Mouse (Mus musculus) thymus, adult 2 months (tissue): ENCODE measurements around the gene Crb1. TPM values are rescaled to one million over a fixed set of nuclear protein-coding genes. Genes with fewer than 3 reads are reported as not detected.

Experiments
- DNase-seq: peaks from one replicate; pipeline ENCODE4 v3.0.0; 2021
- H3K27ac ChIP-seq: fragments of 200-500 bp; 2 replicates; pipeline ENCODE4 v1.5.1; 2012; ENCODE audit warnings: low read length, control low read depth; ENCODE audit not compliant: control insufficient read depth, insufficient read depth
- H3K27me3 ChIP-seq: fragments of 200-500 bp; 2 replicates; pipeline ENCODE4 v1.6.1; 2012; ENCODE audit warnings: mild to moderate bottlenecking, low read length, moderate library complexity, mixed read lengths; ENCODE audit not compliant: control insufficient read depth, insufficient read depth
- H3K36me3 ChIP-seq: fragments of 200-500 bp; 2 replicates; pipeline ENCODE4 v1.6.1; 2012; ENCODE audit warnings: mild to moderate bottlenecking, low read length, moderate library complexity; ENCODE audit not compliant: control insufficient read depth, insufficient read depth
- H3K4me1 ChIP-seq: fragments of 200-500 bp; replicated peaks from 2 replicates; pipeline ENCODE4 v1.6.1; 2012; ENCODE audit warnings: low read length; ENCODE audit not compliant: control insufficient read depth, insufficient read depth
- H3K4me3 ChIP-seq: fragments of 200-500 bp; 2 replicates; pipeline ENCODE4 v1.5.1; 2012; ENCODE audit warnings: mild to moderate bottlenecking, low read length, control low read depth, moderate library complexity; ENCODE audit not compliant: control insufficient read depth, insufficient read depth
- CTCF ChIP-seq: fragments of 200-500 bp; IDR thresholded peaks from 2 replicates; pipeline ENCODE4 v1.5.1; 2012; ENCODE audit warnings: mild to moderate bottlenecking, control low read depth, low read length, moderate library complexity, borderline replicate concordance; ENCODE audit not compliant: control insufficient read depth, poor library complexity, insufficient read depth; ENCODE audit errors: extremely low read depth
- POLR2A ChIP-seq: fragments of 200-500 bp; IDR thresholded peaks from 2 replicates; pipeline ENCODE4 v1.6.1; 2012; ENCODE audit warnings: mild to moderate bottlenecking, low read length, control low read depth, moderate library complexity; ENCODE audit not compliant: control insufficient read depth, poor library complexity, insufficient read depth; ENCODE audit errors: extremely low read depth
- WGBS: fragments of 180-500 bp; shearing (Covaris S2); methylation state at CpG from one replicate; pipeline ENCODE4 v1.1.7; 2018; 5-methylcytosine and 5-hydroxymethylcytosine counted together
- polyA plus RNA-seq: library from polyadenylated mRNA; depleted of rRNA; stranded (reverse); fragments of >200 nt; gene quantifications from 2 replicates; pipeline ENCODE4 v1.2.3, GENCODE M21; 2012

Gene Crb1
- polyA plus RNA-seq, 1 experiment, result 0.03 TPM

GRCm38 (mm10) chr1:139210505-139210904 lies 166.4 kb downstream of the Crb1 start:
- H3K27me3 ChIP-seq, result no peaks in the 10 kb centered on the region
- no peaks in the 10 kb centered on the region for H3K4me1 ChIP-seq
- TF ChIP-seq POLR2A (no peak), CTCF (no peak)
- H3K36me3 ChIP-seq, result no peaks in the 10 kb centered on the region
- H3K4me3 ChIP-seq, result no peak overlapping the region
- 80% methylated on average over 4 of the region's 4 CpGs for WGBS
- no peak for DNase-seq
- no peak overlapping the region for H3K27ac ChIP-seq

DNA sequence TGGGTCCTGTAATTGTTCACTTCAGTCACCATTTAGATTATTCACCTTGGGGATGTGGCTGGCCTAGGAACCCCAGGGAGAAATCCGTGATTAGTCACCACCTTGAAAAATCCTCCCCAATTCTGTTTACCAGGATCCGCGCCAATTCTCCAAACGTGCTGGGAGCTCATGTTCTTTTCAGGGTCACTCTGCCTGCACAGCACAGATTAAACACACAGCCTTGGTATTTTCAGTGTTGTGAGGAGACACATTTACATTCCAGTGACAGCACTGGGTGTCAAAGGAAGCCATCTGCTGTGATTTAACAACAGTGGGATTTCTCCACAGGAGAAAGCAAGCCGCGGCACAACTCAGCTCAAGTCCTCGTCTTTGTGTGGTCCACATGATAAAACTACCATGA lies 167.1 kb downstream of the Crb1 start:
- no peak for DNase-seq
- Histone ChIP-seq H3K36me3 (no peaks in the 10 kb centered on the region), H3K27ac (no peak overlapping the region), H3K4me3 (no peak overlapping the region), H3K4me1 (no peaks in the 10 kb centered on the region), H3K27me3 (no peaks in the 10 kb centered on the region)
- no peak for TF ChIP-seq POLR2A
- no peak for TF ChIP-seq CTCF
- WGBS, result 89% methylated on average over 7 of the region's 7 CpGs

DNA sequence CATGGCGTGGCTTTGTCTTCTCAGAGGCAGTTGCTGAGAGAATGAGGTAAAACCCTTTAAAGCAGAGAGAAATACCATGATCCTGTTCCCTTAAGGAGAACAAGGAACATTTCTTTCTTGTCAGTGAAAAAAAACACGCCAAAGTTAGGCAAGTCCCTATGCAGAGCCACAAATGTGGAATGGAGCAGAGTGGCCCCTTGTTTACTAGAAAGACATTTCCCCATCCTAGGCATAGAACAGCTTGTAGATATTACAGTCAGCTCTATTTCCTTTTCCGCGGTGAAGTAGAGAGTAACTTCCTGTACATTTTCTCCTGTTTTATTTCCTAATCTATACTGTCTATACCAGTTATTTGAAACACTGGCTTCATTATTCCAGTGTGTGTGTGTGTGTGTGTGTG lies 170.6 kb downstream of the Crb1 start:
- TF ChIP-seq POLR2A, result no peak
- TF ChIP-seq CTCF, result no peak
- Histone ChIP-seq H3K27ac (no peak overlapping the region), H3K36me3 (no peaks in the 10 kb centered on the region), H3K4me3 (no peak overlapping the region), H3K27me3 (no peaks in the 10 kb centered on the region), H3K4me1 (no peaks in the 10 kb centered on the region)
- WGBS, result 43% methylated on average over 4 of the region's 4 CpGs
- no peak for DNase-seq

DNA sequence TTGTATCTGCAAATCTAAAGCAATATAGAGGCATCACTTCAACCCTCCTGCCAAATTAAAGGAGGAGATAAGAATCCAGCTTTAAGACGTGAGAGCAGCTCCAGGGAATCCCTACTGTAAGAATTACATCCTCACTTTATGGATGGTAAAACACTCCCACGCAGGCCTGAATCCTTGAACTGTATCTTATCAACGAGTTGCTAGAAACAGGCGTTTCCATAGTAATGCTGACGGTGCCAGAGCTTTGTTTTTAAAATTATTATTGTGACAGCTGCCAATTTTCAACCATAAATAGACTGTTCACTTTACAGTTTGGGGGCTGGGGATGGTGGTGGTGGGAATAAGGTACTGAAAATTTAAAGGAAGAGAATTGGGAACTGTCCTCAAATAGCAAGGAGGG lies 173.9 kb downstream of the Crb1 start:
- 93% methylated on average over 5 of the region's 5 CpGs for WGBS
- Histone ChIP-seq H3K36me3 (no peaks in the 10 kb centered on the region), H3K27me3 (no peaks in the 10 kb centered on the region), H3K4me3 (no peak overlapping the region), H3K27ac (no peak overlapping the region), H3K4me1 (no peaks in the 10 kb centered on the region)
- no peak for TF ChIP-seq POLR2A
- TF ChIP-seq CTCF, result no peak
- no peak for DNase-seq

DNA sequence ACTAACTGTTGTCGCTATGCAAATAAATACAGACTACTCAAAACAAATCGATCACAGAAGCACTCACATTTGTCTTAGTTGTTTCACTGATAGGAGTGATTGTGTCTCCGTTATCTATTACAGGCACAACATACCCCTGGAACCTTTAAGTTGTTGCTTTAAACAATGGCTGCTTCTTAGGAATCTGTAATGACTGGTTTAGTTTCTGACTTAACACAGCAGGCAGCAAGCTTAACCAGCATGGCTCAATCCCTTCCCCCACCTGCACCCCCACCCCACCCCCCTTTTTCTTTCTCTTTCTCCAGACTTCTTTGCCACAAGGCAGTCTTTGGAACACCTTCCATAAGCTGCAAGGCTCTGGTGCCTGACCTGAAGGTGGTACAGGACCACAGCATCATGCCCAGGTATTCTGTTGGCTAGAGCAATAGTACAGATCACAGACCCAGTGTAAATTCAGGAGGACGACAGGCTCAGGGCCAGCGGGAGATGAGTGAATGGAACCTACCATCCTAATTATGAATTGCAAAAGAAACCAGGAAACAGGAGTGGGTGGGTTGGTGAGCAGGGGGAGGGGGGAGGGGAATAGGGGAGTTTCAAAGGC lies 182.4 kb downstream of the Crb1 start:
- no peak overlapping the region for H3K27ac ChIP-seq
- WGBS, result 78% methylated on average over 5 of the region's 5 CpGs
- H3K27me3 ChIP-seq, result no peaks in the 10 kb centered on the region
- no peaks in the 10 kb centered on the region for H3K4me1 ChIP-seq
- H3K36me3 ChIP-seq, result no peaks in the 10 kb centered on the region
- H3K4me3 ChIP-seq, result no peak overlapping the region
- TF ChIP-seq CTCF (no peak), POLR2A (no peak)
- DNase-seq, result no peak

- Histone ChIP-seq H3K27ac (no peak overlapping the region), H3K36me3 (no peaks in the 10 kb centered on the region), H3K4me1 (no peaks in the 10 kb centered on the region), H3K27me3 (no peaks in the 10 kb centered on the region), H3K4me3 (no peak overlapping the region)
- 83% methylated on average over 2 of the region's 2 CpGs for WGBS
- no peak for DNase-seq
- TF ChIP-seq CTCF, result no peak
- no peak for TF ChIP-seq POLR2A
These were observed 182.9 kb downstream of the Crb1 start for GRCm38 (mm10) chr1:139194011-139194410.

DNA sequence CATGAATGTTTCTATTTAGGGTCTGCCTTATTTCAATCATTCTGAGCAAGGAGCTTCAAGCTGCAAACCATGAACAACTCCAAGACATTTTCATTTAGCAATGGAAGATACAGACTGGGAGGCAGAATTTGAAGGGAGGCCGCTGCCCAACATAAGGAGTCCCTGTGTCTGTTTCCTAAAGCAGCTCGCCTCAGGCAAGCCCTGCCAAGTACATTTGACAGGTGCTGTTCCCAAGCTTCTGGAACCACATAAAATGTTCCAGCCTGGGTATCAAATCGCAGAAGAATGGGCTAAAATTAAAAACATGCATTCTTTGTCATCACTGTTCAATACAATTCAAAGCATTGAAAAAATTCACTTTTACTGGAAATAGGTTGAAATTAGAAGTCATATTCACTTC lies 184.3 kb downstream of the Crb1 start:
- H3K36me3 ChIP-seq, result no peaks in the 10 kb centered on the region
- H3K27me3 ChIP-seq, result no peaks in the 10 kb centered on the region
- no peaks in the 10 kb centered on the region for H3K4me1 ChIP-seq
- 89% methylated on average over 3 of the region's 3 CpGs for WGBS
- TF ChIP-seq CTCF (no peak), POLR2A (no peak)
- H3K27ac ChIP-seq, result no peak overlapping the region
- DNase-seq, result no peak
- no peak overlapping the region for H3K4me3 ChIP-seq
